Mouse (Mus musculus): Measurements from ENCODE around the gene Gatc. TPM values are rescaled to one million over a fixed set of nuclear protein-coding genes. Genes with fewer than 3 reads are reported as not detected.

The Gatc gene
- polyA plus RNA-seq, 1 experiment = 8.0 TPM

- H3K27me3 ChIP-seq (replicated peaks) = peaks cover 39% of the 10 kb centered on the region
- H3K9me3 ChIP-seq = peaks cover 2% of the 10 kb centered on the region; the same call in 1 of the 2 replicates
- H3K4me1 ChIP-seq = peaks cover 18% of the 10 kb centered on the region
- no peak overlapping the region for H3K4me3 ChIP-seq (replicated peaks)
- TF ChIP-seq GATA1 (IDR thresholded peaks at IDR 0.05; ENCODE audit: borderline replicate concordance, low read length) (no peak), FLI1 (IDR thresholded peaks at IDR 0.05; ENCODE audit: low read length) (no peak)
- H3K36me3 ChIP-seq (replicated peaks; ENCODE audit: low read length) = no peaks in the 10 kb centered on the region
These were observed 18.9 kb upstream of the Gatc start for GRCm38 (mm10) chr5:115359851-115360372.

- Histone ChIP-seq H3K36me3 (replicated peaks; ENCODE audit: low read length) (no peaks in the 10 kb centered on the region), H3K4me3 (replicated peaks) (no peak overlapping the region), H3K27me3 (replicated peaks) (peaks cover 37% of the 10 kb centered on the region), H3K4me1 (peaks cover 18% of the 10 kb centered on the region), H3K9me3 (no peaks in the 10 kb centered on the region)
- TF ChIP-seq FLI1 (IDR thresholded peaks at IDR 0.05; ENCODE audit: low read length) = no peak
- TF ChIP-seq GATA1 (IDR thresholded peaks at IDR 0.05; ENCODE audit: borderline replicate concordance, low read length) = no peak
These were observed 18.5 kb upstream of the Gatc start for GRCm38 (mm10) chr5:115359438-115359837.

- H3K27me3 ChIP-seq (replicated peaks) = peaks cover 37% of the 10 kb centered on the region
- peak overlapping the region; percentile 28 for H3K4me3 ChIP-seq (replicated peaks)
- TF ChIP-seq GATA1 (IDR thresholded peaks at IDR 0.05; ENCODE audit: borderline replicate concordance, low read length) (no peak), FLI1 (IDR thresholded peaks at IDR 0.05; ENCODE audit: low read length) (no peak)
- H3K4me1 ChIP-seq = peaks cover 18% of the 10 kb centered on the region
- no peaks in the 10 kb centered on the region for H3K9me3 ChIP-seq
- H3K36me3 ChIP-seq (replicated peaks; ENCODE audit: low read length) = no peaks in the 10 kb centered on the region
These were observed 17.9 kb upstream of the Gatc start for GRCm38 (mm10) chr5:115358872-115359271.

GRCm38 (mm10) chr5:115355070-115355469, 14.1 kb upstream of the Gatc start:
- TF ChIP-seq GATA1 (IDR thresholded peaks at IDR 0.05; ENCODE audit: borderline replicate concordance, low read length) (no peak), FLI1 (IDR thresholded peaks at IDR 0.05; ENCODE audit: low read length) (no peak)
- H3K4me1 ChIP-seq = peaks cover 17% of the 10 kb centered on the region
- H3K36me3 ChIP-seq (replicated peaks; ENCODE audit: low read length) = no peaks in the 10 kb centered on the region
- peaks cover 28% of the 10 kb centered on the region for H3K27me3 ChIP-seq (replicated peaks)
- peaks cover 4% of the 10 kb centered on the region; the same call in 1 of the 2 replicates for H3K9me3 ChIP-seq
- no peak overlapping the region for H3K4me3 ChIP-seq (replicated peaks)

GRCm38 (mm10) chr5:115351348-115351747, 10.4 kb upstream of the Gatc start:
- peaks cover 4% of the 10 kb centered on the region; the same call in 1 of the 2 replicates for H3K9me3 ChIP-seq
- H3K36me3 ChIP-seq (replicated peaks; ENCODE audit: low read length) = peaks cover 6% of the 10 kb centered on the region
- peaks cover 23% of the 10 kb centered on the region for H3K27me3 ChIP-seq (replicated peaks)
- TF ChIP-seq GATA1 (IDR thresholded peaks at IDR 0.05; ENCODE audit: borderline replicate concordance, low read length) = no peak
- TF ChIP-seq FLI1 (IDR thresholded peaks at IDR 0.05; ENCODE audit: low read length) = no peak
- H3K4me3 ChIP-seq (replicated peaks) = no peak overlapping the region
- peaks cover 21% of the 10 kb centered on the region for H3K4me1 ChIP-seq

- TF ChIP-seq GATA1 (IDR thresholded peaks at IDR 0.05; ENCODE audit: borderline replicate concordance, low read length) (no peak), FLI1 (IDR thresholded peaks at IDR 0.05; ENCODE audit: low read length) (no peak)
- H3K4me1 ChIP-seq = peaks cover 35% of the 10 kb centered on the region
- H3K27me3 ChIP-seq (replicated peaks) = peaks cover 9% of the 10 kb centered on the region
- H3K36me3 ChIP-seq (replicated peaks; ENCODE audit: low read length) = peaks cover 28% of the 10 kb centered on the region
- peak overlapping the region; percentile 97 for H3K4me3 ChIP-seq (replicated peaks)
- peaks cover 4% of the 10 kb centered on the region; the same call in 1 of the 2 replicates for H3K9me3 ChIP-seq
These were observed 8.2 kb upstream of the Gatc start for GRCm38 (mm10) chr5:115349225-115349555.

GRCm38 (mm10) chr5:115348546-115349224, 7.7 kb upstream of the Gatc start, which contains the start of gene Cox6a1:
TSS of gene Cox6a1 (minus strand) at chr5:115348981.
- H3K9me3 ChIP-seq = peaks cover 4% of the 10 kb centered on the region; the same call in 1 of the 2 replicates
- H3K27me3 ChIP-seq (replicated peaks) = peaks cover 6% of the 10 kb centered on the region
- H3K4me3 ChIP-seq (replicated peaks) = peak within 1 kb of the TSS; percentile 97
- H3K4me1 ChIP-seq = peaks cover 35% of the 10 kb centered on the region
- no peak for TF ChIP-seq FLI1 (IDR thresholded peaks at IDR 0.05; ENCODE audit: low read length)
- TF ChIP-seq GATA1 (IDR thresholded peaks at IDR 0.05; ENCODE audit: borderline replicate concordance, low read length) = no peak
- peaks cover 33% of the 10 kb centered on the region for H3K36me3 ChIP-seq (replicated peaks; ENCODE audit: low read length)

- peaks cover 44% of the 10 kb centered on the region for H3K36me3 ChIP-seq (replicated peaks; ENCODE audit: low read length)
- H3K27me3 ChIP-seq (replicated peaks) = peaks cover 2% of the 10 kb centered on the region
- peaks cover 4% of the 10 kb centered on the region; the same call in 1 of the 2 replicates for H3K9me3 ChIP-seq
- peak overlapping the region; percentile 97 for H3K4me3 ChIP-seq (replicated peaks)
- H3K4me1 ChIP-seq = peaks cover 39% of the 10 kb centered on the region
- no peak for TF ChIP-seq GATA1 (IDR thresholded peaks at IDR 0.05; ENCODE audit: borderline replicate concordance, low read length)
- no peak for TF ChIP-seq FLI1 (IDR thresholded peaks at IDR 0.05; ENCODE audit: low read length)
These were observed 6.6 kb upstream of the Gatc start for GRCm38 (mm10) chr5:115347564-115347963.

GRCm38 (mm10) chr5:115341314-115342165, 562 bp upstream of the Gatc start:
- TF ChIP-seq FLI1 (IDR thresholded peaks at IDR 0.05; ENCODE audit: low read length) = no peak
- no peak for TF ChIP-seq GATA1 (IDR thresholded peaks at IDR 0.05; ENCODE audit: borderline replicate concordance, low read length)
- H3K9me3 ChIP-seq = no peaks in the 10 kb centered on the region
- H3K36me3 ChIP-seq (replicated peaks; ENCODE audit: low read length) = peaks cover 63% of the 10 kb centered on the region
- H3K4me1 ChIP-seq = peaks cover 54% of the 10 kb centered on the region
- peak overlapping the region; percentile 94 for H3K4me3 ChIP-seq (replicated peaks)
- no peaks in the 10 kb centered on the region for H3K27me3 ChIP-seq (replicated peaks)
